1 mouse cellular context compared by ENCODE assay signal in genomic region chr16:31372316-31372715, GRCm38 (mm10). TPM values are rescaled to one million over a fixed set of nuclear protein-coding genes. Genes with fewer than 3 reads are reported as not detected.
"Had no signal": no experiment of that assay in that cellular context is flagged by ENCODE, and none has a peak within 500 bp of the region (broad histone marks: within the 10 kb centered on the region; RNA-seq: fewer than 3 reads in every experiment).

No protein-coding gene starts in this region.

RNA-seq across cellular contexts. Expression of gene Apod, which starts 57.7 kb away (rescaled TPM):
- polyA plus RNA-seq: heart, embryonic 11.5 days had no signal
